Mouse (Mus musculus) frontal cortex, adult (tissue): ENCODE results near the gene Auts2.

ENCODE experiments used
- ATAC-seq: cut with Nextera tagmentation; 2 replicates; pipeline ENCODE4 v1.9.2; 2017; ENCODE audit warnings: mild to moderate bottlenecking, moderate library complexity, mixed read lengths; ENCODE audit not compliant: low TSS enrichment

Auts2 gene

GRCm38 (mm10) chr5:131531744-131532552, 1011.2 kb downstream of the Auts2 start:
- no peak for ATAC-seq

- ATAC-seq, result no peak
Measured at GRCm38 (mm10) chr5:131530828-131531227, 1012.3 kb downstream of the Auts2 start.

GRCm38 (mm10) chr5:131526666-131527065, 1016.5 kb downstream of the Auts2 start:
- peak; percentile 23; the same call in 1 of the 2 replicates for ATAC-seq

- ATAC-seq, result no peak
Measured at GRCm38 (mm10) chr5:131524900-131525465, 1018.2 kb downstream of the Auts2 start.

DNA sequence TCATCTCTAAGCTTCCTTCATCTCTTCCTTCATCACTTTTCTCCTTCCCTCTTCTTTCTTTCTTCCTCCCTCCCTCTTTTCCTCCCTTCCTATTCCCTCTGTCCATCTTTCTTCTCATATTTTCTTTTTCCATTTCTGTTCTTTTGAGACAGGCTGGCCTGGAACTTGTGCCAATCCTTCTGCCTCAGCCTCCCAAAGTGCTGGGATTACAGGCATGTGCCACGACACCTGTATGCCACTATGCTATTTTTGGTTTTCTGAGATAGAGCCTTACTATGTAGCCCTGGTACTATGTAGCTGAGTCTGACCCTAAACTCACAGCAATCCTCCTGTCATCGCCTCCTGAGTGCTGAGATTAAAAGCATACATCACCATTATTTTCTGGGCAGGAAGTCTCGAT, 1023.6 kb downstream of the Auts2 start:
- no peak for ATAC-seq

DNA sequence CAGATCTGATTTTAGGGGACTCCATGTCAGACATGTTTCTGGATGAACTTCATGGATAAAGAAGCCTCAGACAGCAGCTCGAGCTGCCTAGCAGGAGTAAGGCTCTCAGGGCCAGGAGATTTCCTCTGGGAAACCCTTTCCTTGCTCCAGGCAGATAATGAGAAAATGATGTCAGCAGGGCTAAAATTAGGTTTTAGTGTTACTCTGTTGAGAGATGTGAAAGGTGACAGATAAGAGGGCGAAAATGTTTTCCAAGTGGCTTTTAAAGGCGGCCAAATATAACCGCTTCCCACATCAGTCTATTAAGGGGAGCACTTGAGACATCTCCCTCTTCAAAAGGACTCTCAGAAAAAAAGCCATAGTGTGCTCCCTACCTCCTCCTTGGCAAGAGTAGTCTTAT, 1025.5 kb downstream of the Auts2 start:
- no peak for ATAC-seq

DNA sequence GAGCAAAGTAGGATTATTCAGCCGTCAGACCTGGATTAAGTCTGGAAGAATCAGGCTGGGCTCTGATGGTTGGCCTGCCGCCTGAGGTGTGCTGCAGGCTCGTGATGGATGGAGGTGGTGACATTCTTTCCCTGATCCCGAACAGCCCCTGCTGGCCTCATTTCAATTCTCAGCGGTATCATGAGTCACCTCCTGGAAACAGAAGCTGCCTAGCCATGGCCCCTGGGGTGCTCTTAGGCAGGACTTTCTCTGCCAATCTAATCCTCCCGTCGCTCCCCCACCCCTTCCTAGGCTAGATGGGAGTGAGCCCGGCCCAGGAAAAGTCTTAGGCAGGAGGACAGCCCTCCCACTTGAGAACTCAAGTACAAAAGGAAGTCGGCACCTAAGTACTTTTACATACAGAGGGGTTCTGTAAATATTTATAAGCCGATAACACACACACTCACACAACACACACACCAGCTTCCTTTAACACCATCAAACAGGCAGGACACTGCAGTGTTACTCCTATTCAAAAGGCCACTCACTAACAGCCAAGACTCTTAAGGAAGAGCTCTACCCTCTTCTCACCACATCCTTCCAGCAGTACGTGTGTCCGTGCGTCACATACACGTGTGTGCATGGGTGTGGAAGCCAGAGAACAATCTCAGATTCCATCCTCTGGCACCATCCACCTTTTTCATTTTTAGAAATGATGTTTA, 1027.3 kb downstream of the Auts2 start:
- ATAC-seq, result no peak

GRCm38 (mm10) chr5:131513753-131514152, 1029.4 kb downstream of the Auts2 start:
- ATAC-seq, result no peak

- no peak for ATAC-seq
Measured at GRCm38 (mm10) chr5:131512617-131513016, 1030.5 kb downstream of the Auts2 start.

- ATAC-seq, result no peak
Measured at GRCm38 (mm10) chr5:131510659-131511058, 1032.5 kb downstream of the Auts2 start.

- no peak for ATAC-seq
Measured at GRCm38 (mm10) chr5:131509315-131509714, 1033.8 kb downstream of the Auts2 start.

DNA sequence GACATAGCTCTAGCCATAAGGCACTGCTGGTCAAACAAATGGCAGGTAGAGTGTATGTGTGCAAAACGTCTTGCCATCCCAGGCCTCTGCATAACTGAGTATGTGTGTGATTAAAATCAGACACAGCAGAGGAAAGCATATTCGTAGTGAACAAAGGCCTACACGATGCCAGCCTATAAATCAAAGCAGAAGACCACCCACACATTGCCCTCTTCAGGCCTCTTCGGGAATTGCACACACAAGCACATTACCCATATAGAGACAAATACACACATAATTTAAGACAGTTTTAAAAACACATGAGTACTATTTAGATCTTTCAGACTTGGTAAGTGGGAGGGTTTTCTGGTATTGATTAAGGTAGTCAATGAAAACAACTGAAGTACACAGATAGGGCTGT, 1044.3 kb downstream of the Auts2 start:
- ATAC-seq, result no peak

GRCm38 (mm10) chr5:131496517-131497216, 1046.5 kb downstream of the Auts2 start:
- no peak for ATAC-seq

DNA sequence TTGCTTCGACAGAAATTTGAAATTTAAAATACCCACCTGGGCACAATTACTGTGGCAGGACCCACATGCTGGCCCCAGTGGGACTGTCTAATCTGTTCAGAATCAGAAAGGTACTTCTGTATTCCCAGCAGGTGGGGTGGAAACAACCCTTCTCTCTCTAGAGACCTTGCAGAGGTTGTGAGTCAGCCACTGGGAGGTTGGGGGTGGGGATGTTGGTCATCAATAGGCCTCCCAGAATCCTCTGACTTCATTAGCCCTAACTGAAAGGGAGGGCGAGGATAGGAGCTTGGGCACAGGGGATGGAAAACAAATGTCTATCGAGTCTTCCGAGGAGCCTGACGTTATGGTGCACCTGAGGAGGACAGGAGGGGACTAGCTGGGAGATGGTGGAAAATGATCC, 1048.6 kb downstream of the Auts2 start:
- no peak for ATAC-seq

GRCm38 (mm10) chr5:131492535-131492934, 1050.6 kb downstream of the Auts2 start:
- ATAC-seq, result no peak

- no peak for ATAC-seq
Measured at GRCm38 (mm10) chr5:131491843-131492242, 1051.3 kb downstream of the Auts2 start.

DNA sequence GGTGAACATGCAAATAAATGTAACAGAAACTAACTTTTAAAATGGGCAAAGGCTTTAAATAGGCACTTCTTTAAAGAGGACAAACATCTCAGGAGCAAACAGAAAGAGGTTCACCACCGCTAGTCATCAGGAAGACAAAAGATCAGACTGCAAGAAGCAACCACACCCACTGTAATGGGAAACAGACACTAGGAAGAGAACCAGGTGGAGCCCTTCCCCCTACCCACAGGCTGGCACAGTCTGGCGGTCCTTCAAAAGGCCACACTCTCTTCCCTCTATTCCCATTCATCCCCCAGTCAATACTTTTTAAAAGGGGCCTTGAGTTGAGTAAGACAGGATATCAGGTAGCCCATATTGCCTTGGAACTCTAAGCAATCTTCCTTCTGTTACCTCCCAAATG, 1052.3 kb downstream of the Auts2 start:
- no peak for ATAC-seq

DNA sequence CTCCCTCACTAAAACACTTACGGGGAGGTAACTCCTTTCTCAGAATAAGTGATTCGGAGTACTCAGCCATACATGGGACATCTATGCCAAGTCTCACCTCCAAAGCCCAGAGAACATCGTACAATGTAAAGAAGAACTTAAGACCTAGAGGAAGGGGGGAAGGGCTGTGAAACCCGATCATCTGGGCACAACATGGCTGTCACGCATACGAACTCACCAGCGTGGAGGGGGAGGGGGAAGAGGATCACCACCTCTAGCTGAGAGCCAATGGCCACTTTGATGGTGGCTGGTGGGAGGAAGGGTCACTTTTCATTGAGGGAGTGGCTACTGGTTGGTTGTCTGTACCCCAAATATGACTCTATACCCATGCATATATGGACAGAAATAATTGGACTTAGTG, 1053.3 kb downstream of the Auts2 start:
- no peak for ATAC-seq

- no peak for ATAC-seq
Measured at GRCm38 (mm10) chr5:131486527-131486926, 1056.6 kb downstream of the Auts2 start.

DNA sequence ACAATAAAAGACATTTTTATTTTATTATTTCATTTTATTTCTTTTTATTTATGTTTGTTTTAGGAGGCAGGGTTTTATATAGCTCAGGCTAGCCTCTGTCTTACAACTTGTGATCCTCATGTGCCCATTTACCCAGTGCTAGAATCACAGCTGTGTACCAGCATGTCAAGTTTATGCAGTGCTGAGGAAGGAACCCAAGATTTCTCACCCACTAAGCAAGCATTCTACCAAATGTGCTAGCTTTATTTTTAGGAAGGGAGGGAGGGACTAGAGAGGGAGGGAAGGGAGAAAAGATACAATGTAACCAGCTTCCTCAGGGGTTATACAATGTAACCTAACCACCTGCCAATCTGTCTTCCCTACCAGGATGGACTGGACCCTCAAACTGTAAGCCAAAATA, 1067.9 kb downstream of the Auts2 start:
- peak; percentile 77 for ATAC-seq

DNA sequence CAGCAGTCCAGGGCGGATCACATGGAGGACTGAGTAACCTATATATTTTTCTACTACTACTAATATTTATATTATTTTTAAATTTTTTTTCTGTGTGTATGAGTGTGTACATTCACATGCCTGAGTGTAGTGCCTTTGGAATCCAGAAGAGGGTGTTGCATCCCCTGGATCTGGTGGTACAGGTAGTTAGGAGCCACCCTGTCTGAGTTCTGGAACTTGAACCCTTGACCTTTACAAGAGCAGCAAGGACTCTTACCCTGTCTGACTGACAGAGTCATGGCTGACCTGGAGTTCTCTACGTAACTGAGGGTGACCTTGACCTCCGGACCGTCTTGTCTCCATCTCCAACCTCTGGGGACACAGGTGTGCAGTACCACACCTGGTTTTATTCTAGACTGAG, 1074.5 kb downstream of the Auts2 start:
- ATAC-seq, result no peak

DNA sequence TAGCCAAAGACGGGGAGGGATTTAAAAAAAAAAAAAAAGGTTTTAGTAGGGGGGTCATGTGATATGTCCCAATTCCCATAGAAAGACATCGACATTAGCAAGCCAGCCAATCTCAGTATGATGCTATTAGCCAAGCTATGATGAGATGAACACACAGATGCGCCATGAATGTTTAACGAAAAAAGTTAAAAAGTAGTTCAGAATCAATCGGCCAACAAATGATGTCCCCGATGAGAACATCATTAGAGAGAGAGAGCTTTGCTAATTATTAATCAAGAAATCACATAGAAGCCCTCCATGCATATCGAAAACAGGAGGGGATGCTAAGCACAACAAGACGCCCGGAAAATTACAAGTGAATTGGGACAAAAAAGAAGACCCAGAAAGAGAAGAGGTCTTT, 1077.0 kb downstream of the Auts2 start:
- no peak for ATAC-seq
